8 mouse cellular contexts compared by ENCODE assay signal in the genomic region with DNA sequence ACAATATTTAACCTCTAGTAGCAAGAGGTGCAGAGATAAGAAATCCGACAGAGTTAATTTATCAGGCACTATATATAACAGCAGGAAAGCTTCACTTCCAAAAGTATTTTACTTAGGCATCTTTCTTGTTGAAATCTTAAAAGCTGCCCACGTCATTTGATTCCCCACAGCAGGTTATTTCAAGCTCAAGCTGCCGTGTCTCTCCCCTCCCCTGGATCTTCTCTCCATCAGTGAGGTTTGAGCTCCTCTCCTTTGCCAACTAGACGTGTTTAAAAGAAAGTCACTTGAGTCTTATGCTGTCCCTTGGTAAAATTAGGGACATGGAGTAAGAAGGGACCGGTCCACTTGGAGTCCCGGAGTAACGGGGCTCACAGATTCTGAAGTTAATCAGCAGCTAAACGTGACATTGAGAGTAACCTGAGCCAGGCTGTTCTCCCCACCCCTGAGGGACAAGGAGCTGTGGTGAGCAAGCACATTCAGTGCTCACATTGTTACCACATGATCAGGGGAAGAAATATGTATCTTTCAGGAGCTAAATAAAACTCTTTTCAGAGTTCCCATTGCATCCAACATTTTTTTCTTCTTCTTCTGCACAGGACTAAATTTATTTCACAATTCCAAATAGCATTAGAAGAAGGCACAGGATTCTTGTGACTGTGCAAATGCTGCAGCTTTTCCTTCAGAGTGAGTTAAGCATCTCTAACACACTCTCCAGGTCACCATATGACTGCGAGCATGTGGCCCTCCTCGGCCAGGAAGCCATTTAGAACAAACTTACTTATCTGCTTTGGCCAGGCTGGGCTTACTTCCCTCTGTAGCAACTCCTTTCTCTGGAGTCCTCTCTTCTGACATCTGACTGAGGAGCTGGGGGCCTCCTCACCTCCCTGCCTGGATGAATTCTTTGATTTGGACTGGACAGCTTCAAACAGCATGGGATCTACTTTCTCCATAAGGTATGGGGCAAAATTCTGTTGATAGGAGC. TPM values are rescaled to one million over a fixed set of nuclear protein-coding genes. Genes with fewer than 3 reads are reported as not detected.
DNase-seq lines count a peak whose midpoint lies in the region; ATAC-seq and TF ChIP-seq lines count a peak whose summit lies in the region.

Gene Pde4d (plus strand): TSS at position 833 of the 982 bp plus-strand sequence.

- peak within 1 kb of the TSS; percentile 26; the same call in 1 of the 2 replicates for H3K4me3 ChIP-seq in cortical plate, adult 2 months (ENCODE audit: insufficient read depth, low read length)
- no peak within 1 kb of the TSS for H3K4me3 ChIP-seq in hindbrain, postnatal 0 days (ENCODE audit: low read length)
- H3K4me3 ChIP-seq in midbrain, embryonic 15.5 days, result no peak within 1 kb of the TSS

- H3K9ac ChIP-seq in hindbrain, postnatal 0 days (replicated peaks; ENCODE audit: low read length), result no peak within 1 kb of the TSS
- H3K9ac ChIP-seq in midbrain, embryonic 15.5 days, result no peak within 1 kb of the TSS

- 57% methylated on average over 10 of the region's 10 CpGs for WGBS in hindbrain, postnatal 0 days
- 54% methylated on average over 10 of the region's 10 CpGs for WGBS in midbrain, embryonic 15.5 days

- TF ChIP-seq POLR2A in cortical plate, adult 2 months (IDR thresholded peaks at IDR 0.05; ENCODE audit: extremely low read depth, insufficient read depth, low read length), result no peak

- intact Hi-C loops in left cerebral cortex, postnatal 36 days (cut with DNase I), result no loop called here

- no peaks in the 10 kb centered on the region for H3K9me3 ChIP-seq in hindbrain, postnatal 0 days (ENCODE audit: low read length)
- H3K9me3 ChIP-seq in midbrain, embryonic 15.5 days, result no peaks in the 10 kb centered on the region

- H3K27ac ChIP-seq in cortical plate, adult 2 months (ENCODE audit: insufficient read depth, low read length), result no peak within 1 kb of the TSS
- H3K27ac ChIP-seq in hindbrain, postnatal 0 days, result no peak within 1 kb of the TSS
- no peak within 1 kb of the TSS for H3K27ac ChIP-seq in midbrain, embryonic 15.5 days

- TF ChIP-seq CTCF in cortical plate, adult 2 months (IDR thresholded peaks at IDR 0.05; ENCODE audit: extremely low read depth, insufficient read depth, low read length), result no peak
- TF ChIP-seq CTCF in hindbrain, postnatal 0 days (IDR thresholded peaks at IDR 0.05; ENCODE audit: low read depth), result no peak

- ATAC-seq in hindbrain, postnatal 0 days, result no peak
- no peak for ATAC-seq in midbrain, embryonic 15.5 days (replicated peaks)

- H3K36me3 ChIP-seq in hindbrain, postnatal 0 days (ENCODE audit: insufficient read depth, low read length), result no peaks in the 10 kb centered on the region
- H3K36me3 ChIP-seq in midbrain, embryonic 15.5 days (replicated peaks), result no peaks in the 10 kb centered on the region

- no peaks in the 10 kb centered on the region for H3K27me3 ChIP-seq in hindbrain, postnatal 0 days (ENCODE audit: insufficient read depth, low read length)
- no peaks in the 10 kb centered on the region for H3K27me3 ChIP-seq in midbrain, embryonic 15.5 days (replicated peaks)

- no peak for DNase-seq in adrenal gland, adult 2 months
- no peak for DNase-seq in gastrocnemius, postnatal 25 days
- no peak for DNase-seq in hindbrain, postnatal 0 days (ENCODE audit: low spot score)
- peak; percentile 36 to 49 for DNase-seq in left cerebral cortex, postnatal 36 days (ENCODE audit: low spot score in 2 of 2)
- DNase-seq in urinary bladder, postnatal 10 days (ENCODE audit: low spot score), result no peak
- DNase-seq in cerebellum, postnatal 36 days, result no peak

- H3K4me1 ChIP-seq in cortical plate, adult 2 months (ENCODE audit: control insufficient read depth, insufficient read depth, low read length), result no peaks in the 10 kb centered on the region; the same call in 1 of the 2 replicates
- H3K4me1 ChIP-seq in hindbrain, postnatal 0 days (ENCODE audit: insufficient read depth, low read length), result no peaks in the 10 kb centered on the region
- H3K4me1 ChIP-seq in midbrain, embryonic 15.5 days, result no peaks in the 10 kb centered on the region

- no peak within 1 kb of the TSS for H3K4me2 ChIP-seq in hindbrain, postnatal 0 days (ENCODE audit: low read depth, low read length)
- no peak within 1 kb of the TSS for H3K4me2 ChIP-seq in midbrain, embryonic 15.5 days

RNA-seq across cellular contexts. Expression of gene Pde4d, which starts in this region (rescaled TPM):
- 10 to 100 TPM; 38.5 to 71.4 TPM for total RNA-seq in adrenal gland, adult 2 months (2021)
- polyA plus RNA-seq in adrenal gland, adult 2 months (2012; rRNA removed), result 3.6 and 4.9 TPM in 2 replicates
- polyA plus RNA-seq in cortical plate, adult 2 months (2012; rRNA removed), result 31.6 and 34.7 TPM in 2 replicates
- total RNA-seq in gastrocnemius, postnatal 25 days (2021), result 100 to 1,000 TPM; 153 to 164 TPM
- total RNA-seq in hindbrain, postnatal 0 days (2014; rRNA removed), result 77.1 and 86.6 TPM in 2 replicates
- polyA plus RNA-seq in hindbrain, postnatal 0 days (2015; fragmentation: Nextera tagmentation; extraction: Ambion mirVana), result 19.3 and 21.6 TPM in 2 replicates
- 100 to 1,000 TPM; 110 to 119 TPM for total RNA-seq in left cerebral cortex, postnatal 36 days (2021)
- polyA plus RNA-seq in midbrain, embryonic 15.5 days (2015; fragmentation: Nextera tagmentation; extraction: Ambion mirVana), result 24.0 and 27.1 TPM in 2 replicates

Comparison
In these comparisons a context has a peak if more than half of its experiments do, and no peak if none do; other contexts are left out.
1. DNase-seq: peak in left cerebral cortex, postnatal 36 days (2 of 2); none in adrenal gland, adult 2 months (single experiment), gastrocnemius, postnatal 25 days (single experiment), hindbrain, postnatal 0 days (single experiment), urinary bladder, postnatal 10 days (single experiment) and cerebellum, postnatal 36 days (0 of 2).